Mouse (Mus musculus): Measurements from ENCODE around the gene Slc16a10. TPM values are rescaled to one million over a fixed set of nuclear protein-coding genes. Genes with fewer than 3 reads are reported as not detected.
A peak's percentile ranks its signal among the peaks of the same experiment; 100 is the strongest.

The Slc16a10 gene
- polyA plus RNA-seq, 1 experiment from 2014 or later = 2.2 TPM

DNA sequence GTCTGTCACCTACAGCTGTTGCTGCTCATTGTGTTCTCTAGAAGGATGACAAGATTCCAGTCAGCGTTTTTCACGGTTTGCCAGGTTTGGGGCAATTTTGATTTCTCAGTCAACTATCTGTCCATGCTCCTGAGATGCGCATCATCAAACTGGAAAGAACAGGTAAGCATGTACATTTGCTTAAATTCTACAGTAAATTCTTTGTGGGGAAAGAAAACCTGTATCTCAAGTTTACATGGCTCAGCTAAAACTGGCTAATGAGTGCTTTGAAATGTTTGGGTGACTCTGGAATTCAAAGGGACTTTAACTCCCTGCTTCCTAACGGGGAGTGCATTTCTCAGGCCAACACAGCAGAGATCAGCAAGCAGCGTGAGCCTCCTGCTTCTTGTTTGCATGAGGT, 80.1 kb downstream of the Slc16a10 start:
- Histone ChIP-seq H3K9me3 (replicated peaks) (no peaks in the 10 kb centered on the region), H3K4me3 (replicated peaks) (no peak overlapping the region), H3K4me1 (peaks cover 2% of the 10 kb centered on the region; the same call in 1 of the 2 replicates), H3K9ac (replicated peaks) (no peak overlapping the region), H3K27me3 (replicated peaks) (no peaks in the 10 kb centered on the region), H3K27ac (replicated peaks) (no peak overlapping the region), H3K36me3 (no peaks in the 10 kb centered on the region), H3K4me2 (no peak overlapping the region)
- 89% methylated on average over 5 of the region's 5 CpGs for whole genome bisulfite sequencing
- ATAC-seq (ENCODE audit: low FRiP score) = no peak

- no peak for ATAC-seq (ENCODE audit: low FRiP score)
- 60% methylated on average over 3 of the region's 3 CpGs for WGBS
- peak overlapping the region; percentile 41; the same call in 1 of the 2 replicates for H3K4me2 ChIP-seq
These were observed 83.3 kb downstream of the Slc16a10 start for GRCm38 (mm10) chr10:40058786-40059120.

DNA sequence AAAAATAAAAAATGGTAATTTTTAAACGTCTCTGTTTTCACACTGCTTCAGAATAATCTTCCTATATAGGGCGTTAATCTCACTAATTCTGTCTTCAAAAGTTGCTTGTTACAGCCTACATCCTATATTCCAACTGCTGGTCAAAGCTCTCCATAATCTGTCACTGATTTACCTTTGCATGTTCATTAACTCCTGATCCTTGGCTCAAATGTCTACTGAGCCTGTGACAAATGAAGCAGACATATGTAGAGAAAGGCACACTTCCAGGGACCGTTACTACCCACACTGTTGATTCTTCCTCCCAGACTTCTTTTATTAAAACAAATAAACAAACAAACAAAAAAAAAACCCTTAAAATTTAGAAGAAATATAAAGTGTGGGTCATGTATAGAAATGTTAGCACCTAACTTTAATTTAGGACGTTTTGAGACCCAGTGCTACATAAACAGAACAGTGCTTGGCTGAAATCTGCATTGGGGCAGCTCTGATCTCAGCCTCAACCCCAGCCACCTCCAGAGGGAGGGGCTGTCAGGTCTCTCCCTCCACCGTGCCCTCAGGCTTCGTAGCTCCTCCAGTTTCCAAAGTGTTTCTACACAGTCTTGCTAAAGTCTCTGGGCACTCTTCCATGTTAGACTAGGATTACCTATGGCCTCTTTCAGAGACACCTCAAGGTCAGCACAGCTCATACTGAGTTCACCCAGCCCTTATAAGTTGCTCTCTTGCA, 83.8 kb downstream of the Slc16a10 start:
- peaks cover 2% of the 10 kb centered on the region; the same call in 1 of the 2 replicates for H3K4me1 ChIP-seq
- no peak for ATAC-seq (ENCODE audit: low FRiP score)
- H3K4me2 ChIP-seq = no peak overlapping the region
- no peaks in the 10 kb centered on the region for H3K36me3 ChIP-seq
- WGBS = 57% methylated on average over 6 of the region's 6 CpGs
- no peaks in the 10 kb centered on the region for H3K27me3 ChIP-seq (replicated peaks)
- H3K27ac ChIP-seq (replicated peaks) = no peak overlapping the region
- no peaks in the 10 kb centered on the region for H3K9me3 ChIP-seq (replicated peaks)
- H3K4me3 ChIP-seq (replicated peaks) = no peak overlapping the region
- H3K9ac ChIP-seq (replicated peaks) = no peak overlapping the region

More at GRCm38 (mm10) chr10:40058786-40059120, 83.3 kb downstream of the Slc16a10 start:
- Histone ChIP-seq H3K4me3 (replicated peaks) (no peak overlapping the region), H3K9ac (replicated peaks) (no peak overlapping the region), H3K9me3 (replicated peaks) (no peaks in the 10 kb centered on the region), H3K4me1 (peaks cover 2% of the 10 kb centered on the region; the same call in 1 of the 2 replicates), H3K36me3 (no peaks in the 10 kb centered on the region), H3K27ac (replicated peaks) (no peak overlapping the region), H3K27me3 (replicated peaks) (no peaks in the 10 kb centered on the region)

GRCm38 (mm10) chr10:40057615-40058014, 84.4 kb downstream of the Slc16a10 start:
- H3K27ac ChIP-seq (replicated peaks) = no peak overlapping the region
- H3K9me3 ChIP-seq (replicated peaks) = no peaks in the 10 kb centered on the region
- no peaks in the 10 kb centered on the region for H3K36me3 ChIP-seq
- no peak overlapping the region for H3K4me3 ChIP-seq (replicated peaks)
- H3K4me2 ChIP-seq = no peak overlapping the region
- H3K27me3 ChIP-seq (replicated peaks) = no peaks in the 10 kb centered on the region
- no peak for ATAC-seq (ENCODE audit: low FRiP score)
- H3K9ac ChIP-seq (replicated peaks) = no peak overlapping the region
- H3K4me1 ChIP-seq = peaks cover 2% of the 10 kb centered on the region; the same call in 1 of the 2 replicates
- WGBS = 47% methylated on average over 2 of the region's 2 CpGs

DNA sequence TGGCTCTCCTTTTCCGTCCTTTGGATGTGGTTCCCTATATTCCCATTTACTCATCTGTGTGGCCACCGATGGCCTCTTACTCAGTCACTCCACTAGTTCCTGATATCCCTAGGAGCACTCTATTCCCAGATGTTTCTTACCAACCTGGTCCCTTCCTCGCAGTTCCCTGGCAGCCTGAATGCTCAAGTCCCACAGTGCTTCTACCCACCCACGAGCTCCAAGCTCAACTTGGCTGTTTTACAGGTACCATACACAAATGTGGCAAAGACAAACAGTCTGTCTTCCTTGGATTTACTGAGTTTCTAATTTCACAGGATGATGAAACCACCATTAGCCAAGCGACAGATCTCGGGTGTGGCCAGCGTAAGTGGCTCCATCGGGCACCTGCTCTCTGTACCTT, 87.6 kb downstream of the Slc16a10 start:
- no peak for ATAC-seq (ENCODE audit: low FRiP score)
- Histone ChIP-seq H3K4me3 (replicated peaks) (no peak overlapping the region), H3K4me1 (peaks cover 2% of the 10 kb centered on the region; the same call in 1 of the 2 replicates), H3K36me3 (no peaks in the 10 kb centered on the region), H3K27me3 (replicated peaks) (no peaks in the 10 kb centered on the region), H3K9me3 (replicated peaks) (no peaks in the 10 kb centered on the region), H3K4me2 (no peak overlapping the region), H3K9ac (replicated peaks) (no peak overlapping the region), H3K27ac (replicated peaks) (no peak overlapping the region)
- WGBS = 86% methylated on average over 8 of the region's 8 CpGs

- H3K27me3 ChIP-seq (replicated peaks) = no peaks in the 10 kb centered on the region
- no peak for ATAC-seq (ENCODE audit: low FRiP score)
These were observed 88.2 kb downstream of the Slc16a10 start for GRCm38 (mm10) chr10:40053896-40054295.

GRCm38 (mm10) chr10:40053257-40053895, 88.7 kb downstream of the Slc16a10 start:
- Histone ChIP-seq H3K4me2 (no peak overlapping the region), H3K9me3 (replicated peaks) (no peaks in the 10 kb centered on the region), H3K27me3 (replicated peaks) (no peaks in the 10 kb centered on the region), H3K27ac (replicated peaks) (no peak overlapping the region), H3K4me1 (no peaks in the 10 kb centered on the region), H3K4me3 (replicated peaks) (no peak overlapping the region), H3K9ac (replicated peaks) (no peak overlapping the region), H3K36me3 (no peaks in the 10 kb centered on the region)
- ATAC-seq (ENCODE audit: low FRiP score) = peak; percentile 53
- 65% methylated on average over 3 of the region's 3 CpGs for WGBS

More at GRCm38 (mm10) chr10:40053896-40054295, 88.2 kb downstream of the Slc16a10 start:
- 90% methylated on average over 4 of the region's 4 CpGs for WGBS
- Histone ChIP-seq H3K36me3 (no peaks in the 10 kb centered on the region), H3K4me3 (replicated peaks) (no peak overlapping the region), H3K4me2 (no peak overlapping the region), H3K27ac (replicated peaks) (no peak overlapping the region), H3K4me1 (peaks cover under 1% of the 10 kb centered on the region; the same call in 1 of the 2 replicates), H3K9me3 (replicated peaks) (no peaks in the 10 kb centered on the region), H3K9ac (replicated peaks) (no peak overlapping the region)

- H3K27ac ChIP-seq (replicated peaks) = no peak overlapping the region
- no peak overlapping the region for H3K4me2 ChIP-seq
- H3K27me3 ChIP-seq (replicated peaks) = no peaks in the 10 kb centered on the region
- no peak overlapping the region for H3K4me3 ChIP-seq (replicated peaks)
- ATAC-seq (ENCODE audit: low FRiP score) = no peak
- no peaks in the 10 kb centered on the region for H3K36me3 ChIP-seq
- H3K9ac ChIP-seq (replicated peaks) = no peak overlapping the region
- H3K4me1 ChIP-seq = no peaks in the 10 kb centered on the region
- 92% methylated on average over 3 of the region's 3 CpGs for WGBS
- no peaks in the 10 kb centered on the region for H3K9me3 ChIP-seq (replicated peaks)
These were observed 90.1 kb downstream of the Slc16a10 start for GRCm38 (mm10) chr10:40051997-40052396.

GRCm38 (mm10) chr10:40050763-40051162, 91.3 kb downstream of the Slc16a10 start:
- WGBS = 93% methylated on average over 2 of the region's 2 CpGs

GRCm38 (mm10) chr10:40041339-40041738, 100.7 kb downstream of the Slc16a10 start:
- Histone ChIP-seq H3K4me1 (no peaks in the 10 kb centered on the region), H3K9ac (replicated peaks) (no peak overlapping the region), H3K27ac (replicated peaks) (no peak overlapping the region), H3K27me3 (replicated peaks) (no peaks in the 10 kb centered on the region), H3K36me3 (no peaks in the 10 kb centered on the region), H3K4me3 (replicated peaks) (no peak overlapping the region), H3K4me2 (no peak overlapping the region), H3K9me3 (replicated peaks) (no peaks in the 10 kb centered on the region)
- no peak for ATAC-seq (ENCODE audit: low FRiP score)
- 29% methylated on average over 4 of the region's 4 CpGs for WGBS

More at GRCm38 (mm10) chr10:40050763-40051162, 91.3 kb downstream of the Slc16a10 start:
- Histone ChIP-seq H3K4me2 (no peak overlapping the region), H3K9me3 (replicated peaks) (no peaks in the 10 kb centered on the region), H3K4me3 (replicated peaks) (no peak overlapping the region), H3K36me3 (no peaks in the 10 kb centered on the region), H3K9ac (replicated peaks) (no peak overlapping the region), H3K27ac (replicated peaks) (no peak overlapping the region), H3K27me3 (replicated peaks) (no peaks in the 10 kb centered on the region), H3K4me1 (no peaks in the 10 kb centered on the region)
- no peak for ATAC-seq (ENCODE audit: low FRiP score)

GRCm38 (mm10) chr10:40036686-40037560, 105.1 kb downstream of the Slc16a10 start:
- Histone ChIP-seq H3K9ac (replicated peaks) (no peak overlapping the region), H3K4me3 (replicated peaks) (no peak overlapping the region), H3K9me3 (replicated peaks) (no peaks in the 10 kb centered on the region), H3K4me2 (peak overlapping the region; percentile 19), H3K27me3 (replicated peaks) (no peaks in the 10 kb centered on the region), H3K27ac (replicated peaks) (no peak overlapping the region), H3K36me3 (no peaks in the 10 kb centered on the region), H3K4me1 (no peaks in the 10 kb centered on the region)
- peak; percentile 55; the same call in 1 of the 2 replicates for ATAC-seq (ENCODE audit: low FRiP score)
- WGBS = 72% methylated on average over 24 of the region's 24 CpGs
